Mouse (Mus musculus): ENCODE results near the gene Cenpo. TPM values are rescaled to one million over a fixed set of nuclear protein-coding genes. Genes with fewer than 3 reads are reported as not detected.

The Cenpo gene
- polyA plus RNA-seq, 2 experiments = 13.7 to 19.2 TPM

GRCm38 (mm10) chr12:4188171-4189059 lies 45.7 kb downstream of the Cenpo start:
- H3K4me2 ChIP-seq (replicated peaks; ENCODE audit: low read depth, low read length, severe bottlenecking) = no peak overlapping the region
- H3K9me3 ChIP-seq (ENCODE audit: control insufficient read depth, low read length) = no peaks in the 10 kb centered on the region
- peaks cover 7% of the 10 kb centered on the region for H3K36me3 ChIP-seq (ENCODE audit: control insufficient read depth, insufficient read depth, low read length)
- no peak overlapping the region for H3K9ac ChIP-seq (ENCODE audit: low read depth, low read length, severe bottlenecking)
- ATAC-seq (ENCODE audit: low FRiP score, low read depth) = peak; percentile 56; the same call in 1 of the 2 replicates
- no peak for TF ChIP-seq POLR2A (IDR thresholded peaks at IDR 0.05; ENCODE audit: borderline replicate concordance, extremely low read depth, insufficient read depth, insufficient read length)
- peaks cover 15% of the 10 kb centered on the region for H3K4me1 ChIP-seq (ENCODE audit: control insufficient read depth, insufficient read depth, low read length)
- H3K4me3 ChIP-seq (replicated peaks; ENCODE audit: low read length) = no peak overlapping the region
- H3K27me3 ChIP-seq (ENCODE audit: control insufficient read depth, insufficient read depth, low read length) = no peaks in the 10 kb centered on the region
- 0 out of 2 replicates have a peak overlapping the region, but pooled peaks have one; percentile 15 for H3K27ac ChIP-seq (replicated peaks; ENCODE audit: low read depth, low read length)
- WGBS = 28% methylated on average over 14 of the region's 14 CpGs
- DNase-seq (ENCODE audit: low spot score) = peak; percentile 57

GRCm38 (mm10) chr12:4184648-4185047 lies 49.4 kb downstream of the Cenpo start:
- TF ChIP-seq POLR2A (IDR thresholded peaks at IDR 0.05; ENCODE audit: borderline replicate concordance, extremely low read depth, insufficient read depth, insufficient read length) = no peak
- no peak for DNase-seq (ENCODE audit: low spot score)
- Histone ChIP-seq H3K27me3 (ENCODE audit: control insufficient read depth, insufficient read depth, low read length) (no peaks in the 10 kb centered on the region), H3K27ac (replicated peaks; ENCODE audit: low read depth, low read length) (no peak overlapping the region), H3K9ac (ENCODE audit: low read depth, low read length, severe bottlenecking) (no peak overlapping the region), H3K4me1 (ENCODE audit: control insufficient read depth, insufficient read depth, low read length) (no peaks in the 10 kb centered on the region; the same call in 1 of the 2 replicates), H3K4me2 (replicated peaks; ENCODE audit: low read depth, low read length, severe bottlenecking) (no peak overlapping the region), H3K36me3 (ENCODE audit: control insufficient read depth, insufficient read depth, low read length) (peaks cover 7% of the 10 kb centered on the region), H3K4me3 (replicated peaks; ENCODE audit: low read length) (no peak overlapping the region), H3K9me3 (ENCODE audit: control insufficient read depth, low read length) (no peaks in the 10 kb centered on the region)
- ATAC-seq (ENCODE audit: low FRiP score, low read depth) = no peak
- 78% methylated on average over 2 of the region's 2 CpGs for WGBS

GRCm38 (mm10) chr12:4180507-4180906 lies 53.6 kb downstream of the Cenpo start:
- no peaks in the 10 kb centered on the region for H3K9me3 ChIP-seq (ENCODE audit: control insufficient read depth, low read length)
- no peaks in the 10 kb centered on the region for H3K27me3 ChIP-seq (ENCODE audit: control insufficient read depth, insufficient read depth, low read length)
- H3K4me2 ChIP-seq (replicated peaks; ENCODE audit: low read depth, low read length, severe bottlenecking) = no peak overlapping the region
- peaks cover 13% of the 10 kb centered on the region for H3K36me3 ChIP-seq (ENCODE audit: control insufficient read depth, insufficient read depth, low read length)
- H3K9ac ChIP-seq (ENCODE audit: low read depth, low read length, severe bottlenecking) = no peak overlapping the region
- ATAC-seq (ENCODE audit: low FRiP score, low read depth) (no peak), DNase-seq (ENCODE audit: low spot score) (no peak)
- no peak overlapping the region for H3K27ac ChIP-seq (replicated peaks; ENCODE audit: low read depth, low read length)
- 60% methylated on average over 3 of the region's 3 CpGs for WGBS
- H3K4me3 ChIP-seq (replicated peaks; ENCODE audit: low read length) = no peak overlapping the region
- no peak for TF ChIP-seq POLR2A (IDR thresholded peaks at IDR 0.05; ENCODE audit: borderline replicate concordance, extremely low read depth, insufficient read depth, insufficient read length)
- H3K4me1 ChIP-seq (ENCODE audit: control insufficient read depth, insufficient read depth, low read length) = no peaks in the 10 kb centered on the region

GRCm38 (mm10) chr12:4179671-4180233 lies 54.3 kb downstream of the Cenpo start:
- H3K4me2 ChIP-seq (replicated peaks; ENCODE audit: low read depth, low read length, severe bottlenecking) = no peak overlapping the region
- no peak for DNase-seq (ENCODE audit: low spot score)
- no peaks in the 10 kb centered on the region for H3K4me1 ChIP-seq (ENCODE audit: control insufficient read depth, insufficient read depth, low read length)
- H3K27ac ChIP-seq (replicated peaks; ENCODE audit: low read depth, low read length) = no peak overlapping the region
- TF ChIP-seq POLR2A (IDR thresholded peaks at IDR 0.05; ENCODE audit: borderline replicate concordance, extremely low read depth, insufficient read depth, insufficient read length) = no peak
- H3K36me3 ChIP-seq (ENCODE audit: control insufficient read depth, insufficient read depth, low read length) = peaks cover 14% of the 10 kb centered on the region
- H3K9me3 ChIP-seq (ENCODE audit: control insufficient read depth, low read length) = no peaks in the 10 kb centered on the region
- H3K4me3 ChIP-seq (replicated peaks; ENCODE audit: low read length) = no peak overlapping the region
- no peaks in the 10 kb centered on the region for H3K27me3 ChIP-seq (ENCODE audit: control insufficient read depth, insufficient read depth, low read length)
- no peak overlapping the region for H3K9ac ChIP-seq (ENCODE audit: low read depth, low read length, severe bottlenecking)
- 80% methylated on average over 6 of the region's 6 CpGs for whole genome bisulfite sequencing
- no peak for ATAC-seq (ENCODE audit: low FRiP score, low read depth)

GRCm38 (mm10) chr12:4178839-4179238 lies 55.3 kb downstream of the Cenpo start:
- H3K4me1 ChIP-seq (ENCODE audit: control insufficient read depth, insufficient read depth, low read length) = no peaks in the 10 kb centered on the region
- H3K27me3 ChIP-seq (ENCODE audit: control insufficient read depth, insufficient read depth, low read length) = no peaks in the 10 kb centered on the region
- ATAC-seq (ENCODE audit: low FRiP score, low read depth) = 0 out of 2 replicates have a peak, but pooled peaks have one; percentile 9

More at GRCm38 (mm10) chr12:4178839-4179238, 55.3 kb downstream of the Cenpo start:
- Histone ChIP-seq H3K4me2 (replicated peaks; ENCODE audit: low read depth, low read length, severe bottlenecking) (no peak overlapping the region), H3K9ac (ENCODE audit: low read depth, low read length, severe bottlenecking) (no peak overlapping the region), H3K27ac (replicated peaks; ENCODE audit: low read depth, low read length) (no peak overlapping the region), H3K4me3 (replicated peaks; ENCODE audit: low read length) (no peak overlapping the region), H3K36me3 (ENCODE audit: control insufficient read depth, insufficient read depth, low read length) (peaks cover 7% of the 10 kb centered on the region), H3K9me3 (ENCODE audit: control insufficient read depth, low read length) (no peaks in the 10 kb centered on the region)
- WGBS = 47% methylated on average over 5 of the region's 5 CpGs
- TF ChIP-seq POLR2A (IDR thresholded peaks at IDR 0.05; ENCODE audit: borderline replicate concordance, extremely low read depth, insufficient read depth, insufficient read length) = no peak
- no peak for DNase-seq (ENCODE audit: low spot score)

Data from limb, embryonic 14.5 days (tissue).